Mouse (Mus musculus) ES-E14 (cell line): ENCODE results near the gene D7Ertd443e.

Source experiments
- CHD2 ChIP-seq: IDR thresholded peaks from 2 replicates; pipeline ENCODE4 v1.6.1; 2014; ENCODE audit warnings: mild to moderate bottlenecking, low read depth, low read length, inconsistent platforms
- MAFK ChIP-seq: IDR thresholded peaks from 2 replicates; pipeline ENCODE4 v1.6.1; 2014; ENCODE audit warnings: mild to moderate bottlenecking, low read depth, low read length, inconsistent platforms; ENCODE audit not compliant: insufficient read depth
- ZC3H11A ChIP-seq: IDR thresholded peaks from 2 replicates; pipeline ENCODE4 v1.6.1; 2012; ENCODE audit warnings: low read depth, mild to moderate bottlenecking, inconsistent platforms, low read length, borderline replicate concordance
- ZNF384 ChIP-seq: IDR thresholded peaks from 2 replicates; pipeline ENCODE4 v1.6.1; 2012; ENCODE audit warnings: low read depth, low read length, inconsistent platforms

DNA sequence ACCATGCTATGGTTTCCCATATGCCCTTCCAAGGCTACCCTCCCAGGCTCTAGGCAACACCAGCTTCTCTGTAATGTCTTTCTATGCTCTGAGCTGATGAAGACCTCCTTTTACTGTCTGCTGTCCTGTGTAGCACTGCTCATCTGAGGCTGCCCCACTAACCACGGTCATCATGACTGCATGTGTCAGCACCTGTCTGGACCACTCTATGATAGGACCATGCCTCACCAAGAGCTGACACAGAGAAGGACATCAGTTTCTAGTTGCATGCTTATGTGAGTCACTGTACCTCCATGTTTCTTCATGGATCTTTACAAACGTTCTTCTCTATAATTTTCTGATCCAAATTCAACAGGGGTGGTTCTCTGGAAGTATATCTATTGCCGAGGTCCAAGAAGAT, 154.8 kb downstream of the D7Ertd443e start:
- TF ChIP-seq ZC3H11A = no peak
- TF ChIP-seq ZNF384 = no peak
- TF ChIP-seq MAFK = no peak
- no peak for TF ChIP-seq CHD2
